1 mouse cellular context compared by ENCODE assay signal in the genomic region with DNA sequence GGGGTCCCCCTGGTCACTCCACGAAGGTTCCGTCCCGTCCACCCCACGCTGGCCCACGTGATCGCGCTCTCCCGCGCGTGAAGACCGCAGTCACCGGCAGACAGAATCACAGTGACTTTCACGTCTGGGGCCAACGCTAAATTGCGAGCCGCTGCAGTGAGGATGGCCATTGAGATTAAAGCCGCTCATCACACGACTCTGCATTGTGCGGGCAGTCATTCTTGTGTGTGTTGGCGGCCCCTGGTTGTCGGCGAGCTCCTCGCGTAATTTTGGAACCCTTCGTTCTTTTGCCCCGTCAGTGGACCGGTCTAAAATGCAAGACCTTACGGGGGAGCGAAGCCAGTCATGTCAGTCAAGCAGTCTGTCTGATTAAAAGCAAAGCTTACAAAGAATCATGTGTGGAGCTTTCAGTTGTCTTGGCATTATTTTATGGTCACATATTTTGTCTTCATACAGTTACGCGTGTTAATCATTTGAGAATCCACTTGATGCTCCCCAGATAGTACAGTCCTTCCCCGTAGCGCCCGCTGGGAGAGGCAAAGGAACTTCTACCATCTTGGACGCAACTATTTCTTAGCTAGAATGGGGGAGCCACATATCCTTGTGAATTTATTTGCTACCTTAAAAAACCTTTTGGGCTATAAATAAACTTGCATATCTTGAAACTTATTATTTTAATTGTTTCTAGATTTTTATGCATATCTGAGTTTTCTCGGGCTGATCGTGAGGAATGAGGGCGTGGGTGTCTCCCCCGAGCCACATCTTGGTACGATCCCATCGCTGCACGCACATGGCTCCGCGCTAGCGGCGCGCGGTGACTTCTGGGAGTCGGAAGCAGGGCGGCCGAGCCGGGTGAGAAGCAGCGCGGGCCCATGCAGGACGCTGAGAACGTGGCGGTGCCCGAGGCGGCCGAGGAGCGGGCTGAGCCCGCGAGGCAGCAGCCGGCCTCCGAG.
TF ChIP-seq lines count a peak whose summit lies in the region.

A gene (plus strand): TSS at position 840 of the 953 bp plus-strand sequence.

TF ChIP-seq in MEL, 35 proteins besides CTCF, POLR2A, EP300 and RAD21 (continued from another document):
- TF ChIP-seq ELF1 (IDR thresholded peaks at IDR 0.05; ENCODE audit: low read depth, low read length) = no peak; the same call in 1 of the 2 replicates
- TF ChIP-seq TAL1 (IDR thresholded peaks at IDR 0.05; ENCODE audit: low read length) = no peak
- TF ChIP-seq MXI1 (IDR thresholded peaks at IDR 0.05; ENCODE audit: low read depth, low read length) = peak; percentile 93
- TF ChIP-seq E2F4 (IDR thresholded peaks at IDR 0.05; ENCODE audit: borderline replicate concordance, low read depth, low read length) = peak; percentile 67; the same call in 1 of the 2 replicates
- TF ChIP-seq GABPA (IDR thresholded peaks at IDR 0.05; ENCODE audit: low read depth, low read length) = no peak
- no peak for TF ChIP-seq UBTF (IDR thresholded peaks at IDR 0.05; ENCODE audit: borderline replicate concordance, insufficient read depth, low read depth, low read length)
- TF ChIP-seq USF2 (IDR thresholded peaks at IDR 0.05; ENCODE audit: borderline replicate concordance in 1 of 2, insufficient read depth in 1 of 2, low read depth in 1 of 2, low read length in 2 of 2) = peak in 1 of 2 experiments; percentile 61; a peak in 2 of 4 replicates
- no peak for TF ChIP-seq MEF2A (IDR thresholded peaks at IDR 0.05; ENCODE audit: extremely low read depth, insufficient replicate concordance, low read depth, low read length, poor library complexity, severe bottlenecking)
- no peak for TF ChIP-seq GATA1 (IDR thresholded peaks at IDR 0.05; ENCODE audit: low read depth, low read length)
- TF ChIP-seq NELFE (IDR thresholded peaks at IDR 0.05; ENCODE audit: low read depth, low read length) = peak; percentile 98
- peak; percentile 46; the same call in 1 of the 2 replicates for TF ChIP-seq ETS1 (IDR thresholded peaks at IDR 0.05; ENCODE audit: low read depth, low read length)
- peak; percentile 92 for TF ChIP-seq USF1 (IDR thresholded peaks at IDR 0.05; ENCODE audit: low read depth, low read length)
- no peak for TF ChIP-seq ZKSCAN1 (IDR thresholded peaks at IDR 0.05; ENCODE audit: low read depth, low read length)
- peak; percentile 85 for TF ChIP-seq HCFC1 (IDR thresholded peaks at IDR 0.05; ENCODE audit: low read depth, low read length)
